Mouse (Mus musculus): ENCODE data around the gene Mmaa. TPM values are rescaled to one million over a fixed set of nuclear protein-coding genes. Genes with fewer than 3 reads are reported as not detected.
A peak's percentile ranks its signal among the peaks of the same experiment; 100 is the strongest.

The Mmaa gene
- polyA plus RNA-seq, 1 experiment from 2014 or later, result 15.9 TPM

DNA sequence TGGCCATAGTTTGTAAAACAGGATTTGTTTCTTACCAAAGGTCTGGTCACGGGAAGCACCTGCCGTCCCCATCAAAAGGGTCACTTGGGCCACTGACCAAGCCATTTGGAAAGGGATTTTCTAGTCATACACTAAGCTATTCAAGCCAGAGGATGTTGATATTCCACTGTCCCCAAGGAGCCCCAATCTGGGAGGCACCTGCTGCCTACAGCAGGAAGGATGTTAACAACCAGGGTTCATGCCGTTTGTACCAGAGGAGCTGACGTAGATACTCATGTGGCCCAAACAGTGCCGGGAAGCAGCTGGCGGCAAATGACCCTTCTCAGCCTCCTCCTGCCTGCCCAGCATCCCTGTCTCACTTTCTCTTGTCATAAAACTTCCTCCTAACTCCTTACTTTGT, 30.8 kb upstream of the Mmaa start:
- WGBS, result 76% methylated on average over 6 of the region's 6 CpGs
- H3K4me2 ChIP-seq (replicated peaks), result no peak overlapping the region
- no peak overlapping the region for H3K9ac ChIP-seq
- no peaks in the 10 kb centered on the region for H3K27me3 ChIP-seq (ENCODE audit: control insufficient read depth, insufficient read depth, low read length)
- no peaks in the 10 kb centered on the region for H3K36me3 ChIP-seq (replicated peaks; ENCODE audit: control insufficient read depth, insufficient read depth)
- no peaks in the 10 kb centered on the region for H3K9me3 ChIP-seq (ENCODE audit: control insufficient read depth, low read length)
- H3K4me3 ChIP-seq (replicated peaks; ENCODE audit: low read length), result no peak overlapping the region
- H3K4me1 ChIP-seq (replicated peaks; ENCODE audit: control insufficient read depth, insufficient read depth, low read length), result no peaks in the 10 kb centered on the region
- DNase-seq (ENCODE audit: low spot score) (no peak), ATAC-seq (ENCODE audit: low FRiP score) (no peak)
- no peak overlapping the region for H3K27ac ChIP-seq

- Histone ChIP-seq H3K9me3 (ENCODE audit: control insufficient read depth, low read length) (no peaks in the 10 kb centered on the region), H3K27me3 (ENCODE audit: control insufficient read depth, insufficient read depth, low read length) (no peaks in the 10 kb centered on the region), H3K9ac (no peak overlapping the region), H3K4me1 (replicated peaks; ENCODE audit: control insufficient read depth, insufficient read depth, low read length) (no peaks in the 10 kb centered on the region), H3K4me3 (replicated peaks; ENCODE audit: low read length) (no peak overlapping the region), H3K4me2 (replicated peaks) (no peak overlapping the region), H3K36me3 (replicated peaks; ENCODE audit: control insufficient read depth, insufficient read depth) (no peaks in the 10 kb centered on the region), H3K27ac (no peak overlapping the region)
- WGBS, result 77% methylated on average over 5 of the region's 5 CpGs
- DNase-seq (ENCODE audit: low spot score) (no peak), ATAC-seq (ENCODE audit: low FRiP score) (no peak)
These were observed 30.2 kb upstream of the Mmaa start for GRCm38 (mm10) chr8:79324928-79325327.

GRCm38 (mm10) chr8:79324036-79324435, 29.3 kb upstream of the Mmaa start:
- H3K4me3 ChIP-seq (replicated peaks; ENCODE audit: low read length), result no peak overlapping the region
- H3K4me2 ChIP-seq (replicated peaks), result no peak overlapping the region
- no peak overlapping the region for H3K9ac ChIP-seq
- no peak overlapping the region for H3K27ac ChIP-seq
- DNase-seq (ENCODE audit: low spot score) (no peak), ATAC-seq (ENCODE audit: low FRiP score) (no peak)
- no peaks in the 10 kb centered on the region for H3K9me3 ChIP-seq (ENCODE audit: control insufficient read depth, low read length)
- no peaks in the 10 kb centered on the region for H3K36me3 ChIP-seq (replicated peaks; ENCODE audit: control insufficient read depth, insufficient read depth)
- WGBS, result 62% methylated on average over 3 of the region's 3 CpGs
- no peaks in the 10 kb centered on the region for H3K27me3 ChIP-seq (ENCODE audit: control insufficient read depth, insufficient read depth, low read length)
- no peaks in the 10 kb centered on the region for H3K4me1 ChIP-seq (replicated peaks; ENCODE audit: control insufficient read depth, insufficient read depth, low read length)

DNA sequence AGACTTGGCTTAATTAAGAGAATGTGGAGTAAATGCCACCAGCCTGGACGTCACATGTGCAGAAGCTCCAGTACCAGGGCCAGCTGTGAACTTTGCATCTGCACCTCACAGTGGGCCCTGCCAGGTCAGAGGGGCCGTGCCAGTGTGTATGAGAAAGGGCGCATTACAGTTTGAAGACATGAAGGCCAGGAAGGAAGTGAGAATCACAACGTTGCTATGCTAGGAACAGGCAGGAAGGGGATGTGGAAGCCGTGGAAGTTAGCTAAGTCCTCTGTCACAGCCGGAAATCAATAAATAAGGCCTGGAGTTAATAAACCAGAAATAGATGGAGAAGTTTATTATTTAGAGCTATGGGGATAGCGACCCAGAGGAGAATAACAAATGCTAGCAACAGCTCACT, 28.4 kb upstream of the Mmaa start:
- no peak overlapping the region for H3K27ac ChIP-seq

DNA sequence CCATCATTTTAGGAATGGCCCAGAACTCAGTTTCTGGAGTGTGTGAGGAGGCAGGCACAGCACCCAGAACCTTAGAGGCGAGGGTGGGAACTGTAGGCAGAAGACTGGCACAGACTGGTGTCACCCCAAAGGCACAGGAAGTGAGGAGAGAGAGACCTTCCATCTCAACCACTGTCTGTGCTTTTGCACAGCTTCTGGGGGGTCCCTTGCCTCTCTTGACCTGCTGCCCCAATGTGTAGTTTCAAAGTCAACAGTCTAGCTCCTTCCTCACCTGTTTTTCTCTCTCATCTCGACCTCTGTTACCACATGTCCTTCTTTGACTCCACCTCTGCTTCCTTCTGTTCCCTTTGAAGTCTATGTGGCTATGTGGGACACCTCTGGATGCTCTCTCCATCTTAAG, 16.1 kb upstream of the Mmaa start:
- Histone ChIP-seq H3K27me3 (ENCODE audit: control insufficient read depth, insufficient read depth, low read length) (no peaks in the 10 kb centered on the region), H3K4me2 (replicated peaks) (no peak overlapping the region), H3K4me1 (replicated peaks; ENCODE audit: control insufficient read depth, insufficient read depth, low read length) (no peaks in the 10 kb centered on the region), H3K9ac (no peak overlapping the region), H3K36me3 (replicated peaks; ENCODE audit: control insufficient read depth, insufficient read depth) (no peaks in the 10 kb centered on the region), H3K27ac (no peak overlapping the region), H3K4me3 (replicated peaks; ENCODE audit: low read length) (no peak overlapping the region), H3K9me3 (ENCODE audit: control insufficient read depth, low read length) (no peaks in the 10 kb centered on the region)
- DNase-seq (ENCODE audit: low spot score) (no peak), ATAC-seq (ENCODE audit: low FRiP score) (no peak)
- 60% methylated on average over 2 of the region's 2 CpGs for WGBS

More for the DNA sequence above, 28.4 kb upstream of the Mmaa start:
- Histone ChIP-seq H3K4me2 (replicated peaks) (no peak overlapping the region), H3K27me3 (ENCODE audit: control insufficient read depth, insufficient read depth, low read length) (no peaks in the 10 kb centered on the region), H3K4me3 (replicated peaks; ENCODE audit: low read length) (no peak overlapping the region), H3K4me1 (replicated peaks; ENCODE audit: control insufficient read depth, insufficient read depth, low read length) (no peaks in the 10 kb centered on the region), H3K36me3 (replicated peaks; ENCODE audit: control insufficient read depth, insufficient read depth) (no peaks in the 10 kb centered on the region), H3K9me3 (ENCODE audit: control insufficient read depth, low read length) (no peaks in the 10 kb centered on the region), H3K9ac (no peak overlapping the region)
- ATAC-seq (ENCODE audit: low FRiP score), result no peak
- 72% methylated on average over 7 of the region's 7 CpGs for WGBS
- DNase-seq (ENCODE audit: low spot score), result no peak

DNA sequence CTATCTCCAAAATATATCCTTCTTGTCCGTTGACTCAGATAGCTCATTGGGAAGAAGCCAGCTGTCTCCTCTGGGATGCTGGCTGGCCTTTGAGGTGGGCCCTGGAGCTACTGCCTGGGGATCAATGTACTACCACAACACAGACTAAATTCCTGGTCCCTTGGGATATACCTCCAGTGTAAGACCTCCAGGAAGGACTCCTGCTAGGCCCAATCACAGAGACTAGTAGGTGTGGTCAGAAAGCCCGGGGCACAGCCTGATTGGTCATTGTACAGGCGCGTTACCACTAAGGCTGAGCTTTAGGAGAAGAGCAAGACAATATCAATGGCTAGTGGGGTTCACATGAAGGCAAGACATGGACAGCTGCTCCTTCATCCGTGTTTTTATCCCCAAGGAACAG, 11.2 kb upstream of the Mmaa start:
- Histone ChIP-seq H3K9ac (no peak overlapping the region), H3K27ac (no peak overlapping the region), H3K27me3 (ENCODE audit: control insufficient read depth, insufficient read depth, low read length) (no peaks in the 10 kb centered on the region), H3K36me3 (replicated peaks; ENCODE audit: control insufficient read depth, insufficient read depth) (no peaks in the 10 kb centered on the region), H3K4me2 (replicated peaks) (no peak overlapping the region), H3K4me1 (replicated peaks; ENCODE audit: control insufficient read depth, insufficient read depth, low read length) (no peaks in the 10 kb centered on the region), H3K4me3 (replicated peaks; ENCODE audit: low read length) (no peak overlapping the region), H3K9me3 (ENCODE audit: control insufficient read depth, low read length) (no peaks in the 10 kb centered on the region)
- WGBS, result 68% methylated on average over 5 of the region's 5 CpGs
- ATAC-seq (ENCODE audit: low FRiP score) (no peak), DNase-seq (ENCODE audit: low spot score) (no peak)

DNA sequence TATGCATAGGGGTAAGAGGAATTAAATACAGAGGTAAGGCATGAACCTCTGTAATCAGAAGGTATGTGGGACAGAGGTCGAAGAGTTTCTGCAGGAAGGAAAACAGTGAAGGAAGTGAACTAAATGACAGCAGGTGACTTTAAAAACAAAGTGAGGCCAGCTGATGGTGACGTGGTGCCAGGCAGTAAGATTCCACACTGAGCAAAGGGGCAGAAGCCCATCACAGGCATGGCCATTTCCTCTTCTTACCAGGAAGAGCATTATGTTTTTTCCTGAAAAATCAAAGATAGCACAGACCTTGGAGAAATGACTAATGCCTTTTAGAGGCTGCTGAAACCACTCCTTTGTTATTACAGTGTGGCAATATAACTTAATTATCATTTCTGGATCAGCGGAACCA, 6.8 kb upstream of the Mmaa start:
- H3K9ac ChIP-seq, result no peak overlapping the region
- 84% methylated on average over 3 of the region's 3 CpGs for WGBS
- H3K4me1 ChIP-seq (replicated peaks; ENCODE audit: control insufficient read depth, insufficient read depth, low read length), result no peaks in the 10 kb centered on the region
- DNase-seq (ENCODE audit: low spot score) (no peak), ATAC-seq (ENCODE audit: low FRiP score) (no peak)
- no peaks in the 10 kb centered on the region for H3K36me3 ChIP-seq (replicated peaks; ENCODE audit: control insufficient read depth, insufficient read depth)
- H3K27me3 ChIP-seq (ENCODE audit: control insufficient read depth, insufficient read depth, low read length), result no peaks in the 10 kb centered on the region
- H3K27ac ChIP-seq, result no peak overlapping the region
- H3K4me3 ChIP-seq (replicated peaks; ENCODE audit: low read length), result no peak overlapping the region
- H3K4me2 ChIP-seq (replicated peaks), result no peak overlapping the region
- no peaks in the 10 kb centered on the region for H3K9me3 ChIP-seq (ENCODE audit: control insufficient read depth, low read length)

GRCm38 (mm10) chr8:79299704-79300103, 5.0 kb upstream of the Mmaa start:
- WGBS, result 92% methylated on average over 5 of the region's 5 CpGs
- H3K9me3 ChIP-seq (ENCODE audit: control insufficient read depth, low read length), result no peaks in the 10 kb centered on the region
- H3K4me2 ChIP-seq (replicated peaks), result no peak overlapping the region
- H3K27ac ChIP-seq, result no peak overlapping the region
- H3K4me3 ChIP-seq (replicated peaks; ENCODE audit: low read length), result no peak overlapping the region
- H3K9ac ChIP-seq, result no peak overlapping the region
- no peaks in the 10 kb centered on the region for H3K27me3 ChIP-seq (ENCODE audit: control insufficient read depth, insufficient read depth, low read length)
- no peaks in the 10 kb centered on the region for H3K36me3 ChIP-seq (replicated peaks; ENCODE audit: control insufficient read depth, insufficient read depth)
- ATAC-seq (ENCODE audit: low FRiP score), result no peak
- DNase-seq (ENCODE audit: low spot score), result no peak
- peaks cover 7% of the 10 kb centered on the region; the same call in 1 of the 2 replicates for H3K4me1 ChIP-seq (replicated peaks; ENCODE audit: control insufficient read depth, insufficient read depth, low read length)

DNA sequence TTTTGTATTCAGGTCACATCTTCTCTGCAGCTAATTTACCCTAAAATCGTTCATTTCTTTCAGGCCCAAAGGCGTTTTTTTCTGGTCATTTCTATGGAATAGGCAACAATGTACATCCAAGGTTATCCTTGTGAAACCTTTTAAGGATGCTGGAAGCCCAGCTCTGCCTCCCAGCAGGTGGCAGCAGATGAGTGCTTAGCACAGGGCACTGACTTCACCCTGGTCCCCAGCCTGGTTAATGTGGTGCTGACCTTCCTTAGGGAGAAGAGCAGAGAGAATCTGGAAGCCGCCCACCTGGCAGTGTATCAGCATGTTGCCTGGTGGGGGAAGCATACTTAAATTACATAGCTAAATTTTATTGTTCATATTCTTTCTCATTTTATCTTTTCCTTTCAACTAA, 3.0 kb upstream of the Mmaa start:
- H3K36me3 ChIP-seq (replicated peaks; ENCODE audit: control insufficient read depth, insufficient read depth), result no peaks in the 10 kb centered on the region
- no peaks in the 10 kb centered on the region for H3K9me3 ChIP-seq (ENCODE audit: control insufficient read depth, low read length)
- peaks cover 18% of the 10 kb centered on the region for H3K4me1 ChIP-seq (replicated peaks; ENCODE audit: control insufficient read depth, insufficient read depth, low read length)
- no peak overlapping the region for H3K4me3 ChIP-seq (replicated peaks; ENCODE audit: low read length)
- H3K4me2 ChIP-seq (replicated peaks), result no peak overlapping the region
- no peak overlapping the region for H3K9ac ChIP-seq
- DNase-seq (ENCODE audit: low spot score), result peak; percentile 72
- H3K27ac ChIP-seq, result no peak overlapping the region
- no peaks in the 10 kb centered on the region for H3K27me3 ChIP-seq (ENCODE audit: control insufficient read depth, insufficient read depth, low read length)
- 29% methylated on average over 3 of the region's 3 CpGs for WGBS
- ATAC-seq (ENCODE audit: low FRiP score), result no peak

All from hindbrain, embryonic 14.5 days (tissue).